Mouse (Mus musculus) limb, embryonic 12.5 days (tissue): ENCODE measurements around the gene Aldh3b1. TPM values are rescaled to one million over a fixed set of nuclear protein-coding genes. Genes with fewer than 3 reads are reported as not detected.

Experiments used
- ATAC-seq: fragments of 200-750 bp; cut with Nextera tagmentation; 2 replicates; pipeline ENCODE4 v1.8.0; 2017; ENCODE audit warnings: low read depth, moderate TSS enrichment; ENCODE audit not compliant: insufficient number of reproducible peaks, insufficient read depth, low FRiP score, low TSS enrichment
- H3K27ac ChIP-seq: fragments of 300-500 bp; sonication (generic); 2 replicates; pipeline ENCODE4 v1.5.1; 2016; ENCODE audit warnings: mild to moderate bottlenecking, moderate library complexity
- H3K27me3 ChIP-seq: fragments of 300-500 bp; sonication (generic); 2 replicates; pipeline ENCODE4 v1.6.1; 2016; ENCODE audit warnings: mild to moderate bottlenecking, moderate library complexity
- H3K36me3 ChIP-seq: fragments of 300-500 bp; sonication (generic); 2 replicates; pipeline ENCODE4 v1.6.1; 2016; ENCODE audit warnings: mild to moderate bottlenecking, moderate library complexity
- H3K4me1 ChIP-seq: fragments of 300-500 bp; sonication (generic); replicated peaks from 2 replicates; pipeline ENCODE4 v1.6.1; 2016
- H3K4me2 ChIP-seq: fragments of 300-500 bp; sonication (generic); 2 replicates; pipeline ENCODE4 v1.6.1; 2016; ENCODE audit warnings: mild to moderate bottlenecking, moderate library complexity
- H3K4me3 ChIP-seq: fragments of 300-500 bp; sonication (generic); replicated peaks from 2 replicates; pipeline ENCODE4 v1.5.1; 2016; ENCODE audit warnings: mild to moderate bottlenecking
- H3K9ac ChIP-seq: fragments of 300-500 bp; sonication (generic); replicated peaks from 2 replicates; pipeline ENCODE4 v1.6.1; 2016; ENCODE audit warnings: mild to moderate bottlenecking, moderate library complexity
- H3K9me3 ChIP-seq: fragments of 300-500 bp; sonication (generic); 2 replicates; pipeline ENCODE4 v1.6.1; 2016; ENCODE audit warnings: mild to moderate bottlenecking, moderate library complexity
- WGBS: fragments of 180-500 bp; shearing (Covaris S2); methylation state at CpG from one replicate; pipeline ENCODE4 v1.1.7; 2016; 5-methylcytosine and 5-hydroxymethylcytosine counted together
- polyA plus RNA-seq: library from polyadenylated mRNA; unstranded; fragments of >200 nt; fragmentation: Nextera tagmentation; extraction: Ambion mirVana; gene quantifications from 2 replicates; pipeline ENCODE4 v1.2.1, GENCODE M21; 2016

Aldh3b1 gene
- polyA plus RNA-seq, 1 experiment from 2014 or later = 0.65 TPM

DNA sequence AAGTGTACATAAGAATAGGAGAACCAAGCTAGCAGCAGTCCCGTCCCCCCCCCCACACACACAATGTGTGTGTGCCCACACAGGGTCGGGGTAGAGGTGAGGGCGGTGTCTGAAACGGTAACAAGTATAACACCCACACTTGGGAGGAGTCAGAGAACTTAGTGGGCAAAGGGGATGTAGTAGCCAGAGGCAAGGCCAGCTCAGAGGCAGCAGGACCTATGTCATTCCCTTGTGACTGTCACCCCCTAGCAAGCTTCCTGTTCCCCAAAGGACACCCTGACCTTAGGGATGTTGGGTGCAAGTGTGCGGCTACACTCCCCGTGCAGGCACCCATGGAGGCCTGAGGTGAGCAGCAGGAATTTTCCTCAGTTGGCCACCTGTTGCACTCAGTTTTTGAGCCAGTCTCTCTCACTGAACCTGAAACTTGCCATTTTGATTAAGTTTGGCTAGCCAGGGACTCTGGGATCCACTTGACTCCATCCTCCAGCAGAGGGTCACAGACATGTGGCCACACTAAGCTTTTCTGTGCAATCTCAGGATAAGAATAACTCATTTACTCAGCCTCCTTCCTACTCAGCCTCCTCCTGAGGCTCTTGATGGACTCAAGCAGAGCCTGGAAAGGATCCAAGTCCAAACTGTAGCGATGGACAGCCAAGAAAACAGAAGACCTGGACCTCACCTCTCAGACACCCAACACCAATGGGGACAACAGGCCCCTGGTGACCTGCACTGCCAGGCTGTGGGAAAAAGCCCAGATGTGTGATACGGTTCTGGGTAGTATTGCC, 21.5 kb downstream of the Aldh3b1 start:
- no peak overlapping the region for H3K27ac ChIP-seq
- no peak overlapping the region for H3K9ac ChIP-seq
- H3K27me3 ChIP-seq = no peaks in the 10 kb centered on the region
- ATAC-seq = no peak
- 77% methylated on average over 8 of the region's 8 CpGs for WGBS
- peak overlapping the region; percentile 65; the same call in 1 of the 2 replicates for H3K4me3 ChIP-seq
- H3K4me2 ChIP-seq = peak overlapping the region; percentile 84; the same call in 1 of the 2 replicates
- no peaks in the 10 kb centered on the region for H3K9me3 ChIP-seq
- H3K4me1 ChIP-seq = peaks cover 41% of the 10 kb centered on the region
- H3K36me3 ChIP-seq = peaks cover 44% of the 10 kb centered on the region

- H3K4me3 ChIP-seq = peak within 1 kb of the TSS; percentile 65
- H3K9ac ChIP-seq = peak within 1 kb of the TSS; percentile 75
- H3K27ac ChIP-seq = peak within 1 kb of the TSS; percentile 82
- ATAC-seq = peak; percentile 64
- H3K9me3 ChIP-seq = no peaks in the 10 kb centered on the region
- 5% methylated on average over 36 of the region's 36 CpGs for WGBS
- peaks cover 54% of the 10 kb centered on the region for H3K36me3 ChIP-seq
- H3K4me1 ChIP-seq = peaks cover 40% of the 10 kb centered on the region
- H3K4me2 ChIP-seq = peak within 1 kb of the TSS; percentile 84
- no peaks in the 10 kb centered on the region for H3K27me3 ChIP-seq
Observed at GRCm38 (mm10) chr19:3906795-3907786, 22.5 kb downstream of the Aldh3b1 start, which contains the start of gene Tcirg1. Gene Tcirg1 (minus strand): TSS chr19:3907133.

GRCm38 (mm10) chr19:3906326-3906725, 23.3 kb downstream of the Aldh3b1 start:
- Histone ChIP-seq H3K4me2 (peak overlapping the region; percentile 84), H3K4me1 (peaks cover 34% of the 10 kb centered on the region), H3K36me3 (peaks cover 60% of the 10 kb centered on the region), H3K9me3 (no peaks in the 10 kb centered on the region), H3K4me3 (peak overlapping the region; percentile 65), H3K27ac (peak overlapping the region; percentile 82; the same call in 1 of the 2 replicates), H3K27me3 (no peaks in the 10 kb centered on the region), H3K9ac (peak overlapping the region; percentile 75)
- no peak for ATAC-seq
- 30% methylated on average over 10 of the region's 10 CpGs for WGBS

- Histone ChIP-seq H3K36me3 (peaks cover 55% of the 10 kb centered on the region), H3K27ac (peak overlapping the region; percentile 82), H3K27me3 (no peaks in the 10 kb centered on the region), H3K4me1 (peaks cover 34% of the 10 kb centered on the region), H3K4me3 (peak overlapping the region; percentile 65), H3K4me2 (peak overlapping the region; percentile 84), H3K9me3 (no peaks in the 10 kb centered on the region), H3K9ac (peak overlapping the region; percentile 50; the same call in 1 of the 2 replicates)
- 19% methylated on average over 6 of the region's 6 CpGs for WGBS
- no peak for ATAC-seq
Observed at GRCm38 (mm10) chr19:3905261-3905969, 24.2 kb downstream of the Aldh3b1 start.

DNA sequence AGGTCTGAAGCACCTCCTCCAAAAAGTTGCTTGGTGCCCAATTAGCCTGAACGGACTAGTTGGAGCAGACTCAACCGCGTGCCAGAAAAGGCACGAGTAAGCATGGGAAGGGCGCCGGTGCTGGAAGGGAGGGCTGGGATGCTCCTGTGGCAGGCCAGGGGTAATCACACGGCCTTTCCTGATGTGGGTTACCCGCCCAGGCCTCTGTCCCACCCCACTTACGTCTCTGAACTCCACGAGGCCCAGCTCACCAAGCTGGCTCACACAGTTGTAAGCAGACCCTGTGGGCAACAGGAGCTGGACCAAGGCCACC, 25.3 kb downstream of the Aldh3b1 start:
- peaks cover 53% of the 10 kb centered on the region for H3K36me3 ChIP-seq
- H3K9me3 ChIP-seq = no peaks in the 10 kb centered on the region
- no peak overlapping the region for H3K9ac ChIP-seq
- H3K27ac ChIP-seq = no peak overlapping the region
- H3K27me3 ChIP-seq = no peaks in the 10 kb centered on the region
- 0 out of 2 replicates have a peak overlapping the region, but pooled peaks have one; percentile 3 for H3K4me3 ChIP-seq
- WGBS = 64% methylated on average over 10 of the region's 10 CpGs
- peaks cover 34% of the 10 kb centered on the region for H3K4me1 ChIP-seq
- peak overlapping the region; percentile 84 for H3K4me2 ChIP-seq
- ATAC-seq = no peak

DNA sequence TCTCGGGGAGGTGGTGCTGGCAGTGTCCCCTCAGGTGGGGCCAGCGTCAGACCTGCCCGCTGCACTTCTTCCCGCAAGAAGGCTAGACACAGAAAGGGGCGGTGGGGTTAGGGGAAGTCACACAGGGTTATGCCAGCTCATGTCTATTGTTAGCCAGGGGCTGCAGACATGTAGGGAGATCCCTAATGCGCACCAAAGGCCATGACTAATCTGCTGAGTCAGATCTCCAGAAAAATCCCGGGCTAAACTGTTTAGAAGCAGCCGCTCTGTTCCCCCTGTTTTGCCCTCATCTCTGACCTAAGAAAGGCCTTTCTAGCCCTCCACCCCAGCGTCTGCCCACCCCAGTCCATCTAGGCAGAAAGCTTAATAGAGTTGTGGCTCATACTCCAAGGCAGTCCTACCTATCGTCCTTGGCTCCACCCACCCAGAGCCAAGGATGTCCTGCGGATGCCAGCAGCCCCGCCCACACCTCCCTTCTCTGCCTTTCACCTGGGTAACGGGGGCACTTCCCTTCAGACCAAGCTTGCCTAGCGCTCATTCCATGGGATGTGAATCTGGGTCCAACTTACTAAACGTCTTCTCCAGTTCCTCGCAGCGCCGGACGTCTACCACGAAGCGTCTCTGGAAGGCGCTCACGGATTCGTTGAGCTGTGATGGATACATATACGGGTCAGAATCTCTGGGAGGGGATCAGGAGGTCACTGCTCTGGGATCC, 25.8 kb downstream of the Aldh3b1 start:
- ATAC-seq = no peak
- no peak overlapping the region for H3K9ac ChIP-seq
- H3K27me3 ChIP-seq = no peaks in the 10 kb centered on the region
- H3K36me3 ChIP-seq = peaks cover 53% of the 10 kb centered on the region
- peak overlapping the region; percentile 84; the same call in 1 of the 2 replicates for H3K4me2 ChIP-seq
- WGBS = 71% methylated on average over 25 of the region's 25 CpGs
- H3K9me3 ChIP-seq = no peaks in the 10 kb centered on the region
- H3K27ac ChIP-seq = no peak overlapping the region
- no peak overlapping the region for H3K4me3 ChIP-seq
- peaks cover 34% of the 10 kb centered on the region for H3K4me1 ChIP-seq

GRCm38 (mm10) chr19:3902966-3903365, 26.6 kb downstream of the Aldh3b1 start:
- H3K36me3 ChIP-seq = peaks cover 51% of the 10 kb centered on the region
- WGBS = 79% methylated on average over 12 of the region's 12 CpGs

GRCm38 (mm10) chr19:3899618-3900017, 30.0 kb downstream of the Aldh3b1 start:
- H3K4me1 ChIP-seq = peaks cover 7% of the 10 kb centered on the region; the same call in 1 of the 2 replicates
- no peak for ATAC-seq
- peaks cover 83% of the 10 kb centered on the region for H3K36me3 ChIP-seq
- H3K27ac ChIP-seq = no peak overlapping the region
- no peak overlapping the region for H3K4me3 ChIP-seq
- H3K27me3 ChIP-seq = no peaks in the 10 kb centered on the region
- H3K9me3 ChIP-seq = no peaks in the 10 kb centered on the region
- 91% methylated on average over 4 of the region's 4 CpGs for WGBS
- no peak overlapping the region for H3K9ac ChIP-seq
- H3K4me2 ChIP-seq = no peak overlapping the region

More at GRCm38 (mm10) chr19:3902966-3903365, 26.6 kb downstream of the Aldh3b1 start:
- Histone ChIP-seq H3K4me3 (no peak overlapping the region), H3K4me2 (no peak overlapping the region), H3K4me1 (peaks cover 34% of the 10 kb centered on the region), H3K27ac (no peak overlapping the region), H3K9me3 (no peaks in the 10 kb centered on the region), H3K9ac (no peak overlapping the region), H3K27me3 (no peaks in the 10 kb centered on the region)
- ATAC-seq = no peak

- H3K27ac ChIP-seq = no peak overlapping the region
- H3K4me3 ChIP-seq = no peak overlapping the region
- H3K4me1 ChIP-seq = peaks cover under 1% of the 10 kb centered on the region; the same call in 1 of the 2 replicates
- ATAC-seq = no peak
- H3K36me3 ChIP-seq = peaks cover 89% of the 10 kb centered on the region
- H3K9me3 ChIP-seq = no peaks in the 10 kb centered on the region
- no peak overlapping the region for H3K9ac ChIP-seq
- H3K4me2 ChIP-seq = no peak overlapping the region
- H3K27me3 ChIP-seq = no peaks in the 10 kb centered on the region
- WGBS = 87% methylated on average over 7 of the region's 7 CpGs
Observed at GRCm38 (mm10) chr19:3898952-3899351, 30.7 kb downstream of the Aldh3b1 start.

- Histone ChIP-seq H3K9ac (no peak overlapping the region), H3K27me3 (no peaks in the 10 kb centered on the region), H3K36me3 (peaks cover 91% of the 10 kb centered on the region), H3K27ac (no peak overlapping the region), H3K9me3 (no peaks in the 10 kb centered on the region), H3K4me2 (no peak overlapping the region), H3K4me1 (no peaks in the 10 kb centered on the region), H3K4me3 (no peak overlapping the region)
- WGBS = 90% methylated on average over 5 of the region's 5 CpGs
- ATAC-seq = no peak
Observed at GRCm38 (mm10) chr19:3897557-3897956, 32.1 kb downstream of the Aldh3b1 start.
